Mouse (Mus musculus) spleen, adult 2 months (tissue): ENCODE results near the gene Gm28305.

Source experiments
- CTCF ChIP-seq: fragments of 200-500 bp; IDR thresholded peaks from 2 replicates; pipeline ENCODE4 v1.5.1; 2011; ENCODE audit warnings: mild to moderate bottlenecking, inconsistent platforms; ENCODE audit not compliant: insufficient read depth, insufficient read length, insufficient replicate concordance; ENCODE audit errors: extremely low read depth
- POLR2A ChIP-seq: fragments of 200-500 bp; IDR thresholded peaks from 2 replicates; pipeline ENCODE4 v1.6.1; 2011; ENCODE audit warnings: low read depth, low read length, inconsistent platforms

DNA sequence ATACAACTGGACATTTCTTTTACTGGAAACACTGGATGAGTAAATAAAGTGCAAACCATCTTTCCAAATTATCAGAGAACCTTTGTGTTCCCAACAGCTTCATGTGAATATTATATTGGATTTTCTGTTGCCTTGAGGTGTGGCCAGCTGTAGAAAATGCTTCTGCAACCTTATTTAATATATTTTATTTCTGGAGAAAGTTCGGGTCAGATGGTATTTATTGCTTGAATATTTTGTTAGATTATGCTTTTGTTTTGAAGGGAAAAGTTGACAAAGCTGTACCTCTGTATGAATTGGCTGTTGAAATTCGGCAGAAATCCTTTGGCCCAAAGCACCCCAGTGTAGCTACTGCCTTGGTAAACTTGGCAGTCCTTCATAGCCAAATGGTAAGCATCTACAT, at the start of gene Gm28305:
- TF ChIP-seq POLR2A (no peak), CTCF (no peak)
